Mouse (Mus musculus): ENCODE measurements around the gene Banp. TPM values are rescaled to one million over a fixed set of nuclear protein-coding genes. Genes with fewer than 3 reads are reported as not detected.
A peak's percentile ranks its signal among the peaks of the same experiment; 100 is the strongest.

The Banp gene
- 32.1 and 34.9 TPM in 2 replicates for polyA plus RNA-seq (2014; fragmentation: Nextera tagmentation; extraction: Ambion mirVana)

DNA sequence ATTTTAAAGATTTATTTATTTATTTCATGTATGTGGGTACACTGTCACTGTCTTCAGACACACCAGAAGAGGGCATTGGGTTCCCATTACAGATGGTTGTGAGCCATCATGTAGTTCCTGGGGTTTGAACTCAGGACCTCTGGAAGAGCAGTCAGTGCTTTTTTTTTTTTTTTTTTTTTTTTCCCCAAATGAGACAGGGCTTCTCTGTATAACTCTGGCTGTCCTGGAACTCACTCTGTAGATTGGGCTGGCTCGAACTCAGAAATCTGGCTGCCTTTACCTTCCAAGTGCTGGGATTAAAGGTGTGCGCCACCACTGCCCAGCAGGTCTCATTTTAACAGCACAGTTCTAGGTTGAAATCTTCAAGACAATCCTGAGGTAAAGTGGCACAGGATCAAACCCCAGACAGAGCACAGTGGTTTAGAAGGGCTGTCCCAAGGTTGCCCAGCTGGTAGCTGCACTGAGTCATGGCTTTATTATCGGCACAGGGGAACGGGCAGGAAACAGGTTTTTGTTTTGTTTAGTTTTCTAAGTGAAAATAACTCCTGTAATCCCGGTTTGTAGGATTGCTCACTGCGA lies at the start of gene Banp:
TSS of gene Banp (plus strand) at position 529 of the 579 bp plus-strand sequence.
- H3K9ac ChIP-seq (ENCODE audit: low read depth, low read length): peak within 1 kb of the TSS; percentile 99
- no peaks in the 10 kb centered on the region for H3K27me3 ChIP-seq (replicated peaks; ENCODE audit: control insufficient read depth, insufficient read depth, low read length)
- 62% methylated on average over 6 of the region's 6 CpGs for WGBS
- no peak for DNase-seq (ENCODE audit: low spot score)
- no peaks in the 10 kb centered on the region for H3K9me3 ChIP-seq (ENCODE audit: control insufficient read depth, low read length)
- peak within 1 kb of the TSS; percentile 80 for H3K4me2 ChIP-seq (ENCODE audit: low read depth, low read length)
- H3K4me1 ChIP-seq (ENCODE audit: control insufficient read depth, insufficient read depth, low read length): peaks cover 26% of the 10 kb centered on the region
- H3K4me3 ChIP-seq (ENCODE audit: low read depth, low read length): peak within 1 kb of the TSS; percentile 87
- no peak for ATAC-seq (ENCODE audit: low read depth)
- H3K36me3 ChIP-seq (ENCODE audit: control insufficient read depth, insufficient read depth, low read length): peaks cover 12% of the 10 kb centered on the region
- H3K27ac ChIP-seq (replicated peaks; ENCODE audit: low read depth, low read length): peak within 1 kb of the TSS; percentile 96

- no peaks in the 10 kb centered on the region for H3K36me3 ChIP-seq (ENCODE audit: control insufficient read depth, insufficient read depth, low read length)
- no peak overlapping the region for H3K27ac ChIP-seq (replicated peaks; ENCODE audit: low read depth, low read length)
- H3K9ac ChIP-seq (ENCODE audit: low read depth, low read length): no peak overlapping the region
- 35% methylated on average over 8 of the region's 8 CpGs for WGBS
- DNase-seq (ENCODE audit: low spot score): peak; percentile 78
- peaks cover 21% of the 10 kb centered on the region for H3K4me1 ChIP-seq (ENCODE audit: control insufficient read depth, insufficient read depth, low read length)
- no peak overlapping the region for H3K4me3 ChIP-seq (ENCODE audit: low read depth, low read length)
- H3K27me3 ChIP-seq (replicated peaks; ENCODE audit: control insufficient read depth, insufficient read depth, low read length): no peaks in the 10 kb centered on the region
- ATAC-seq (ENCODE audit: low read depth): peak; percentile 35; the same call in 1 of the 2 replicates
- H3K9me3 ChIP-seq (ENCODE audit: control insufficient read depth, low read length): no peaks in the 10 kb centered on the region
- H3K4me2 ChIP-seq (ENCODE audit: low read depth, low read length): no peak overlapping the region
These were observed 47.9 kb upstream of the Banp start for GRCm38 (mm10) chr8:121901498-121902236.

DNA sequence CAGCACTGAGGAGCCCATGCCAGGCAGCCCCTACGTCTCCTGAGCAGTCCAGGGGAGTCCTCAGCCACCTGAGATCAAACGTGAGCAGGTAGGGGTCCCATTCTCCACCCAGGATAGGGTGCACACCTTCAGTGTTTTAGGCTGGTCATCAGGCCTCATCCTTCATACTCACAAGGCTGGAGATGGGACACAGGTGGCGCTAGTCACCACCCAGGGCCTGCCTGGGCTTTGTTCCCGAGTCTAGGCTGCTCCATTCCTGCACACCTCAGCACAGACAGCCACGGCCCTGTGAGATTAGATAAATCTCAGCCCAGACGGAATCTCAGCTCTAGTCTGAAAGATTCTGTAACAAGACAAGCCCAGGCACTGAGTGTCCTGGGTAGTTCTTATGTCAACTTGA lies 45.6 kb upstream of the Banp start:
- Histone ChIP-seq H3K9ac (ENCODE audit: low read depth, low read length) (no peak overlapping the region; the same call in 1 of the 2 replicates), H3K27ac (replicated peaks; ENCODE audit: low read depth, low read length) (no peak overlapping the region), H3K27me3 (replicated peaks; ENCODE audit: control insufficient read depth, insufficient read depth, low read length) (no peaks in the 10 kb centered on the region; the same call in 1 of the 2 replicates), H3K4me1 (ENCODE audit: control insufficient read depth, insufficient read depth, low read length) (peaks cover 18% of the 10 kb centered on the region), H3K9me3 (ENCODE audit: control insufficient read depth, low read length) (no peaks in the 10 kb centered on the region), H3K4me3 (ENCODE audit: low read depth, low read length) (no peak overlapping the region), H3K4me2 (ENCODE audit: low read depth, low read length) (peak overlapping the region; percentile 5; the same call in 1 of the 2 replicates), H3K36me3 (ENCODE audit: control insufficient read depth, insufficient read depth, low read length) (no peaks in the 10 kb centered on the region)
- DNase-seq (ENCODE audit: low spot score): no peak
- WGBS: 69% methylated on average over 6 of the region's 6 CpGs
- no peak for ATAC-seq (ENCODE audit: low read depth)

- no peak for DNase-seq (ENCODE audit: low spot score)
- Histone ChIP-seq H3K27me3 (replicated peaks; ENCODE audit: control insufficient read depth, insufficient read depth, low read length) (no peaks in the 10 kb centered on the region; the same call in 1 of the 2 replicates), H3K9me3 (ENCODE audit: control insufficient read depth, low read length) (no peaks in the 10 kb centered on the region), H3K4me1 (ENCODE audit: control insufficient read depth, insufficient read depth, low read length) (peaks cover 18% of the 10 kb centered on the region), H3K4me2 (ENCODE audit: low read depth, low read length) (peak overlapping the region; percentile 68; the same call in 1 of the 2 replicates), H3K36me3 (ENCODE audit: control insufficient read depth, insufficient read depth, low read length) (no peaks in the 10 kb centered on the region), H3K27ac (replicated peaks; ENCODE audit: low read depth, low read length) (no peak overlapping the region), H3K4me3 (ENCODE audit: low read depth, low read length) (0 out of 2 replicates have a peak overlapping the region, but pooled peaks have one; percentile 79), H3K9ac (ENCODE audit: low read depth, low read length) (no peak overlapping the region; the same call in 1 of the 2 replicates)
- WGBS: 81% methylated on average over 9 of the region's 9 CpGs
- ATAC-seq (ENCODE audit: low read depth): no peak
These were observed 44.6 kb upstream of the Banp start for GRCm38 (mm10) chr8:121904999-121905398.

DNA sequence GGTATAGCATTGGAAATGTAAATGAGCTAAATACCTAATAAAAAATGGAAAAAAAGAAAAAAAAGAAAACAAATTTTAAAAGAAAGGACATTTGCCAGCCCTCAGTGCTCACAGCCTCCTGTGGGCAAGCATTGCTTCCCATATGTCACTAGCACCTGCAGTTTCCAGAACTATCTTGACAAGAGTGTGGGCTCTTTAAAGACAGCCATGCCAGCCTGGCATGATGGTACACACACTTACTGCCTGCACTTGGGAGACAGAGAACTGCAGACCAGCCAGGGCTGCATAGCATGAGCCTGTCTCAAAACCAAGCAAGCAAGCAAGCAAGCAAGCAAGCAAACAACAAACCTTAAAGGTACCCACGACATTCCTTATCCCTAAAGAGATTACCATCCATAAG lies 44.1 kb upstream of the Banp start:
- Histone ChIP-seq H3K9ac (ENCODE audit: low read depth, low read length) (peak overlapping the region; percentile 74; the same call in 1 of the 2 replicates), H3K36me3 (ENCODE audit: control insufficient read depth, insufficient read depth, low read length) (no peaks in the 10 kb centered on the region), H3K4me2 (ENCODE audit: low read depth, low read length) (peak overlapping the region; percentile 68), H3K27ac (replicated peaks; ENCODE audit: low read depth, low read length) (no peak overlapping the region), H3K9me3 (ENCODE audit: control insufficient read depth, low read length) (no peaks in the 10 kb centered on the region), H3K27me3 (replicated peaks; ENCODE audit: control insufficient read depth, insufficient read depth, low read length) (no peaks in the 10 kb centered on the region; the same call in 1 of the 2 replicates), H3K4me1 (ENCODE audit: control insufficient read depth, insufficient read depth, low read length) (peaks cover 18% of the 10 kb centered on the region), H3K4me3 (ENCODE audit: low read depth, low read length) (peak overlapping the region; percentile 79)
- no peak for ATAC-seq (ENCODE audit: low read depth)
- WGBS: 85% methylated on average over 1 of the region's 1 CpGs
- no peak for DNase-seq (ENCODE audit: low spot score)

DNA sequence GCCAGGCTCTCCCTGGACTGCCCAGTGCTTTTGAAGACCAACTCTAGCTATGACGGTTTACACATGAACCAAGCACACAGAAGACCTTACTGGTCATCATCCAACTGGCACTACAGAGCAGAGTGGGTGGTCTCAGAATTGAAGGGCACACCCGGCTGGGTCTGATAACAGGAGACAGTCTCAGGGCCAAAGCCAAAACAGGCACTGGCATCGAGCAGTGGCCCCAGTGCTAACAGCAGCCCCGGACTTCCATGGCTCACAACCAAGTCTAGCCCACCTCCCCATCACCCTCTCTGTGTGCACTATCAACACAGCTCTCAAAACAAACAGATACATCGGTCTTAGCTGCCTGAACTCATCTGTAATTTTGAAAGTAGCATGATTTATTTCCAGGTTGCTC lies 43.7 kb upstream of the Banp start:
- Histone ChIP-seq H3K4me1 (ENCODE audit: control insufficient read depth, insufficient read depth, low read length) (peaks cover 18% of the 10 kb centered on the region), H3K4me3 (ENCODE audit: low read depth, low read length) (peak overlapping the region; percentile 79), H3K27me3 (replicated peaks; ENCODE audit: control insufficient read depth, insufficient read depth, low read length) (no peaks in the 10 kb centered on the region; the same call in 1 of the 2 replicates), H3K27ac (replicated peaks; ENCODE audit: low read depth, low read length) (no peak overlapping the region), H3K36me3 (ENCODE audit: control insufficient read depth, insufficient read depth, low read length) (no peaks in the 10 kb centered on the region), H3K9me3 (ENCODE audit: control insufficient read depth, low read length) (no peaks in the 10 kb centered on the region), H3K4me2 (ENCODE audit: low read depth, low read length) (peak overlapping the region; percentile 68), H3K9ac (ENCODE audit: low read depth, low read length) (peak overlapping the region; percentile 74; the same call in 1 of the 2 replicates)
- DNase-seq (ENCODE audit: low spot score) (no peak), ATAC-seq (ENCODE audit: low read depth) (no peak)
- WGBS: 33% methylated on average over 5 of the region's 5 CpGs

- no peaks in the 10 kb centered on the region for H3K9me3 ChIP-seq (ENCODE audit: control insufficient read depth, low read length)
- H3K36me3 ChIP-seq (ENCODE audit: control insufficient read depth, insufficient read depth, low read length): no peaks in the 10 kb centered on the region
- no peak overlapping the region for H3K27ac ChIP-seq (replicated peaks; ENCODE audit: low read depth, low read length)
- H3K4me3 ChIP-seq (ENCODE audit: low read depth, low read length): peak overlapping the region; percentile 79
- DNase-seq (ENCODE audit: low spot score): peak; percentile 51
- H3K4me2 ChIP-seq (ENCODE audit: low read depth, low read length): peak overlapping the region; percentile 68
- ATAC-seq (ENCODE audit: low read depth): peak; percentile 47
- under 1% methylated on average over 37 of the region's 72 CpGs for WGBS
- peak overlapping the region; percentile 74 for H3K9ac ChIP-seq (ENCODE audit: low read depth, low read length)
- H3K4me1 ChIP-seq (ENCODE audit: control insufficient read depth, insufficient read depth, low read length): peaks cover 18% of the 10 kb centered on the region
- H3K27me3 ChIP-seq (replicated peaks; ENCODE audit: control insufficient read depth, insufficient read depth, low read length): no peaks in the 10 kb centered on the region; the same call in 1 of the 2 replicates
These were observed 42.7 kb upstream of the Banp start for GRCm38 (mm10) chr8:121906542-121907512.
